Mouse (Mus musculus) intestine, embryonic 14.5 days (tissue): ENCODE measurements at regions not wholly inside any gene's neighbourhood (a gene's known extent, or its start where the extent isn't known, plus 50 kb on each side); places are given as distances from the start of the nearest gene placed in this dataset.

Source experiments
- ATAC-seq: fragments of 200-750 bp; cut with Nextera tagmentation; replicated peaks from 2 replicates; pipeline ENCODE4 v1.8.0; 2017; ENCODE audit warnings: low read depth, moderate number of reproducible peaks, moderate TSS enrichment, moderate library complexity; ENCODE audit not compliant: low FRiP score, low TSS enrichment
- DNase-seq: peaks from one replicate; pipeline ENCODE4 v3.0.0-alpha.2; 2018; ENCODE audit warnings: low spot score
- H3K27ac ChIP-seq: fragments of 300-500 bp; sonication (generic); 2 replicates; pipeline ENCODE4 v1.5.1; 2014; ENCODE audit warnings: low read depth, mild to moderate bottlenecking, control low read depth
- H3K27me3 ChIP-seq: fragments of 300-500 bp; sonication (generic); replicated peaks from 2 replicates; pipeline ENCODE4 v1.6.1; 2014; ENCODE audit warnings: low read length, control low read depth; ENCODE audit not compliant: control insufficient read depth, insufficient read depth
- H3K36me3 ChIP-seq: fragments of 300-500 bp; sonication (generic); 2 replicates; pipeline ENCODE4 v1.6.1; 2014; ENCODE audit warnings: low read length, control low read depth; ENCODE audit not compliant: control insufficient read depth, insufficient read depth
- H3K4me1 ChIP-seq: fragments of 300-500 bp; sonication (generic); replicated peaks from 2 replicates; pipeline ENCODE4 v1.6.1; 2014; ENCODE audit warnings: low read length, control low read depth, mixed read lengths; ENCODE audit not compliant: control insufficient read depth, insufficient read depth
- H3K4me2 ChIP-seq: fragments of 300-500 bp; sonication (generic); 2 replicates; pipeline ENCODE4 v1.6.1; 2014; ENCODE audit warnings: low read length
- H3K4me3 ChIP-seq: fragments of 300-500 bp; sonication (generic); 2 replicates; pipeline ENCODE4 v1.5.1; 2014; ENCODE audit warnings: low read depth, low read length, control low read depth, mixed read lengths
- H3K9ac ChIP-seq: fragments of 300-500 bp; sonication (generic); 2 replicates; pipeline ENCODE4 v1.6.1; 2014; ENCODE audit warnings: mild to moderate bottlenecking, low read length
- H3K9me3 ChIP-seq: fragments of 300-500 bp; sonication (generic); 2 replicates; pipeline ENCODE4 v1.6.1; 2016; ENCODE audit warnings: low read length, control low read depth; ENCODE audit not compliant: control insufficient read depth
- WGBS: fragments of 180-500 bp; shearing (Covaris S2); extraction: QIAGEN DNeasy Blood & Tissue Kit; methylation state at CpG from one replicate; pipeline ENCODE4 v1.1.7; 2014; 5-methylcytosine and 5-hydroxymethylcytosine counted together

- H3K4me3 ChIP-seq, result no peak overlapping the region
Measured at GRCm38 (mm10) chr14:99578665-99579064, 280.2 kb downstream of the Klf5 start.

GRCm38 (mm10) chr14:99579271-99579759, 280.8 kb downstream of the Klf5 start:
- ATAC-seq (no peak; the same call in 1 of the 2 replicates), DNase-seq (no peak)
- peak overlapping the region; percentile 43; the same call in 1 of the 2 replicates for H3K27ac ChIP-seq
- H3K9ac ChIP-seq, result no peak overlapping the region
- H3K36me3 ChIP-seq, result no peaks in the 10 kb centered on the region
- no peak overlapping the region for H3K4me3 ChIP-seq
- no peak overlapping the region for H3K4me2 ChIP-seq
- 28% methylated on average over 10 of the region's 10 CpGs for WGBS
- H3K27me3 ChIP-seq, result no peaks in the 10 kb centered on the region
- no peaks in the 10 kb centered on the region for H3K9me3 ChIP-seq
- H3K4me1 ChIP-seq, result peaks cover 11% of the 10 kb centered on the region; the same call in 1 of the 2 replicates

More at GRCm38 (mm10) chr14:99578665-99579064, 280.2 kb downstream of the Klf5 start:
- no peaks in the 10 kb centered on the region for H3K36me3 ChIP-seq
- H3K27me3 ChIP-seq, result no peaks in the 10 kb centered on the region
- 60% methylated on average over 17 of the region's 17 CpGs for WGBS
- ATAC-seq (no peak), DNase-seq (no peak)
- H3K27ac ChIP-seq, result no peak overlapping the region
- H3K9ac ChIP-seq, result no peak overlapping the region
- no peak overlapping the region for H3K4me2 ChIP-seq
- H3K9me3 ChIP-seq, result no peaks in the 10 kb centered on the region
- H3K4me1 ChIP-seq, result peaks cover 10% of the 10 kb centered on the region; the same call in 1 of the 2 replicates

- Histone ChIP-seq H3K4me2 (no peak overlapping the region), H3K36me3 (no peaks in the 10 kb centered on the region), H3K9ac (no peak overlapping the region), H3K4me3 (no peak overlapping the region), H3K4me1 (peaks cover 15% of the 10 kb centered on the region; the same call in 1 of the 2 replicates), H3K27me3 (no peaks in the 10 kb centered on the region), H3K27ac (peak overlapping the region; percentile 43; the same call in 1 of the 2 replicates), H3K9me3 (no peaks in the 10 kb centered on the region)
- 56% methylated on average over 4 of the region's 4 CpGs for WGBS
- ATAC-seq (no peak), DNase-seq (no peak)
Measured at GRCm38 (mm10) chr14:99579765-99580266, 281.3 kb downstream of the Klf5 start.

- H3K4me3 ChIP-seq, result no peak overlapping the region
- H3K36me3 ChIP-seq, result no peaks in the 10 kb centered on the region
- DNase-seq, result no peak
- WGBS, result 39% methylated on average over 7 of the region's 7 CpGs
- H3K9ac ChIP-seq, result 0 out of 2 replicates have a peak overlapping the region, but pooled peaks have one; percentile 3
- H3K4me1 ChIP-seq, result 0 out of 2 replicates have a peak, but pooled peaks cover 5% of the 10 kb centered on the region
- no peaks in the 10 kb centered on the region for H3K27me3 ChIP-seq
- no peaks in the 10 kb centered on the region for H3K9me3 ChIP-seq
- no peak for ATAC-seq
- H3K4me2 ChIP-seq, result no peak overlapping the region; the same call in 1 of the 2 replicates
- peak overlapping the region; percentile 64 for H3K27ac ChIP-seq
Measured at GRCm38 (mm10) chr14:99584144-99584543, 285.7 kb downstream of the Klf5 start.

GRCm38 (mm10) chr14:99586029-99586428, 287.5 kb downstream of the Klf5 start:
- no peak overlapping the region for H3K9ac ChIP-seq
- H3K4me3 ChIP-seq, result no peak overlapping the region
- no peaks in the 10 kb centered on the region for H3K9me3 ChIP-seq
- H3K4me1 ChIP-seq, result 0 out of 2 replicates have a peak, but pooled peaks cover 5% of the 10 kb centered on the region
- peak overlapping the region; percentile 6; the same call in 1 of the 2 replicates for H3K27ac ChIP-seq
- 75% methylated on average over 7 of the region's 7 CpGs for WGBS
- H3K36me3 ChIP-seq, result no peaks in the 10 kb centered on the region
- H3K27me3 ChIP-seq, result no peaks in the 10 kb centered on the region
- ATAC-seq (no peak), DNase-seq (no peak)
- H3K4me2 ChIP-seq, result no peak overlapping the region

- peak; percentile 75 for ATAC-seq
- H3K4me1 ChIP-seq, result no peaks in the 10 kb centered on the region
- H3K4me2 ChIP-seq, result no peak overlapping the region
- peak overlapping the region; percentile 1; the same call in 1 of the 2 replicates for H3K27ac ChIP-seq
- no peaks in the 10 kb centered on the region for H3K36me3 ChIP-seq
- H3K4me3 ChIP-seq, result no peak overlapping the region
- WGBS, result 36% methylated on average over 13 of the region's 13 CpGs
- H3K9ac ChIP-seq, result no peak overlapping the region
- no peaks in the 10 kb centered on the region for H3K9me3 ChIP-seq
- H3K27me3 ChIP-seq, result no peaks in the 10 kb centered on the region
- DNase-seq, result peak; percentile 61
Measured at GRCm38 (mm10) chr14:99590854-99591470, 292.5 kb downstream of the Klf5 start.

GRCm38 (mm10) chr14:99592922-99593321, 294.4 kb downstream of the Klf5 start:
- ATAC-seq (no peak), DNase-seq (no peak)
- no peaks in the 10 kb centered on the region for H3K4me1 ChIP-seq
- no peak overlapping the region for H3K27ac ChIP-seq
- H3K4me2 ChIP-seq, result no peak overlapping the region
- H3K36me3 ChIP-seq, result no peaks in the 10 kb centered on the region
- H3K9ac ChIP-seq, result no peak overlapping the region
- 66% methylated on average over 9 of the region's 9 CpGs for WGBS
- no peaks in the 10 kb centered on the region for H3K9me3 ChIP-seq
- H3K27me3 ChIP-seq, result no peaks in the 10 kb centered on the region
- H3K4me3 ChIP-seq, result no peak overlapping the region

GRCm38 (mm10) chr14:99593864-99594263, 295.4 kb downstream of the Klf5 start:
- H3K4me2 ChIP-seq, result no peak overlapping the region
- H3K4me1 ChIP-seq, result no peaks in the 10 kb centered on the region
- H3K27me3 ChIP-seq, result no peaks in the 10 kb centered on the region
- WGBS, result 64% methylated on average over 6 of the region's 6 CpGs
- no peaks in the 10 kb centered on the region for H3K9me3 ChIP-seq
- no peak for DNase-seq
- no peak overlapping the region for H3K27ac ChIP-seq
- H3K4me3 ChIP-seq, result no peak overlapping the region
- no peaks in the 10 kb centered on the region for H3K36me3 ChIP-seq
- no peak overlapping the region for H3K9ac ChIP-seq
- no peak for ATAC-seq
